Mouse (Mus musculus) CH12.LX (cell line): Measurements from ENCODE around the gene Hnrnpul1.

Source experiments
- CTCF ChIP-seq, 2 experiments: IDR thresholded peaks in 1 of 2; conservative IDR thresholded peaks in 1 of 2; 2 replicates each; pipeline ENCODE4 v1.5.1; 2011 to 2012; ENCODE audit warnings: low read depth in 2 of 2, low read length in 2 of 2, improper control_type of control experiment in 1 of 2, inconsistent platforms in 1 of 2, mild to moderate bottlenecking in 1 of 2, moderate library complexity in 1 of 2
- EP300 ChIP-seq: IDR thresholded peaks from 2 replicates; pipeline ENCODE4 v1.6.1; 2011; ENCODE audit warnings: low read length, improper control_type of control experiment
- KAT2A ChIP-seq: IDR thresholded peaks from 2 replicates; pipeline ENCODE4 v1.6.1; 2012; ENCODE audit warnings: low read length, improper control_type of control experiment, inconsistent platforms; ENCODE audit not compliant: insufficient replicate concordance
- MAFK ChIP-seq: IDR thresholded peaks from 2 replicates; pipeline ENCODE4 v1.6.1; 2011; ENCODE audit warnings: low read length, improper control_type of control experiment; ENCODE audit not compliant: insufficient replicate concordance
- MEF2A ChIP-seq: IDR thresholded peaks from 2 replicates; pipeline ENCODE4 v1.6.1; 2014; ENCODE audit warnings: low read depth, mild to moderate bottlenecking, inconsistent platforms, low read length, improper control_type of control experiment, borderline replicate concordance
- NELFE ChIP-seq: IDR thresholded peaks from 2 replicates; pipeline ENCODE4 v1.6.1; 2011; ENCODE audit warnings: low read depth, low read length, improper control_type of control experiment
- NRF1 ChIP-seq: IDR thresholded peaks from 2 replicates; pipeline ENCODE4 v1.6.1; 2014; ENCODE audit warnings: low read depth, mild to moderate bottlenecking, inconsistent platforms, low read length, improper control_type of control experiment, moderate library complexity
- PAX5 ChIP-seq: IDR thresholded peaks from 2 replicates; pipeline ENCODE4 v1.6.1; 2012; ENCODE audit warnings: low read length, inconsistent platforms, mixed read lengths
- POLR2A ChIP-seq: IDR thresholded peaks from 2 replicates; pipeline ENCODE4 v1.6.1; 2011; ENCODE audit warnings: low read depth, mild to moderate bottlenecking, improper control_type of control experiment, low read length
- TCF12 ChIP-seq: IDR thresholded peaks from 2 replicates; pipeline ENCODE4 v1.6.1; 2014; ENCODE audit warnings: low read depth, mild to moderate bottlenecking, inconsistent platforms, low read length, improper control_type of control experiment
- USF1 ChIP-seq: IDR thresholded peaks from 2 replicates; pipeline ENCODE4 v1.6.1; 2014; ENCODE audit warnings: low read depth, mild to moderate bottlenecking, inconsistent platforms, low read length, improper control_type of control experiment
- ZNF384 ChIP-seq: IDR thresholded peaks from 2 replicates; pipeline ENCODE4 v1.6.1; 2012; ENCODE audit warnings: low read depth, low read length, improper control_type of control experiment, inconsistent platforms

- TF ChIP-seq CTCF (conservative IDR thresholded peaks at IDR 0.05 in 1 of 2, IDR thresholded peaks at IDR 0.05 in 1 of 2; ENCODE audit: low read depth in 2 of 2, low read length in 2 of 2) (no peak), USF1 (no peak; the same call in 1 of the 2 replicates), POLR2A (peak; percentile 80), TCF12 (peak; percentile 51), MEF2A (peak; percentile 34; the same call in 1 of the 2 replicates), EP300 (no peak), NRF1 (peak; percentile 94), MAFK (0 out of 2 replicates have a peak, but pooled peaks have one; percentile 4), NELFE (peak; percentile 88), KAT2A (peak; percentile 76; the same call in 1 of the 2 replicates), ZNF384 (no peak), PAX5 (no peak)
Observed at GRCm38 (mm10) chr7:25718788-25719417, 35.7 kb downstream of the Hnrnpul1 start, which contains the start of gene Ccdc97.
